Mouse (Mus musculus) lung, embryonic 14.5 days (tissue): ENCODE measurements around the gene Tmem95. TPM values are rescaled to one million over a fixed set of nuclear protein-coding genes. Genes with fewer than 3 reads are reported as not detected.

ENCODE experiments used
- ATAC-seq: fragments of 200-750 bp; cut with Nextera tagmentation; 2 replicates; pipeline ENCODE4 v1.8.0; 2017; ENCODE audit warnings: mild to moderate bottlenecking, moderate TSS enrichment, moderate library complexity; ENCODE audit not compliant: insufficient read depth
- DNase-seq: peaks from one replicate; pipeline ENCODE4 v3.0.0-alpha.2; 2015
- H3K27ac ChIP-seq: fragments of 300-500 bp; sonication (generic); 2 replicates; pipeline ENCODE4 v1.5.1; 2014; ENCODE audit warnings: low read depth, mild to moderate bottlenecking, moderate library complexity
- H3K27me3 ChIP-seq: fragments of 300-500 bp; sonication (generic); 2 replicates; pipeline ENCODE4 v1.6.1; 2014; ENCODE audit warnings: low read length, control low read depth; ENCODE audit not compliant: insufficient read depth
- H3K36me3 ChIP-seq: fragments of 300-500 bp; sonication (generic); 2 replicates; pipeline ENCODE4 v1.6.1; 2014; ENCODE audit warnings: control low read depth; ENCODE audit not compliant: insufficient read depth
- H3K4me1 ChIP-seq: fragments of 300-500 bp; sonication (generic); 2 replicates; pipeline ENCODE4 v1.6.1; 2014; ENCODE audit warnings: antibody characterized with exemption, control low read depth; ENCODE audit not compliant: insufficient read depth
- H3K4me2 ChIP-seq: fragments of 300-500 bp; sonication (generic); 2 replicates; pipeline ENCODE4 v1.6.1; 2014; ENCODE audit warnings: mild to moderate bottlenecking
- H3K4me3 ChIP-seq: fragments of 300-500 bp; sonication (generic); 2 replicates; pipeline ENCODE4 v1.5.1; 2014; ENCODE audit warnings: low read depth, low read length
- H3K9ac ChIP-seq: fragments of 300-500 bp; sonication (generic); 2 replicates; pipeline ENCODE4 v1.6.1; 2014
- H3K9me3 ChIP-seq: fragments of 300-500 bp; sonication (generic); 2 replicates; pipeline ENCODE4 v1.6.1; 2016; ENCODE audit warnings: low read depth, low read length, control low read depth
- CTCF ChIP-seq: IDR thresholded peaks from 2 replicates; pipeline ENCODE4 v1.5.1; 2016; ENCODE audit warnings: antibody characterized with exemption, low read depth
- WGBS: fragments of 180-500 bp; shearing (Covaris S2); extraction: QIAGEN DNeasy Blood & Tissue Kit; methylation state at CpG from one replicate; pipeline ENCODE4 v1.1.7; 2014; 5-methylcytosine and 5-hydroxymethylcytosine counted together
- polyA plus RNA-seq: library from polyadenylated mRNA; unstranded; fragments of >200 nt; fragmentation: Nextera tagmentation; extraction: Ambion mirVana; gene quantifications from 2 replicates; pipeline ENCODE4 v1.2.1, GENCODE M21; 2014

Gene Tmem95
- polyA plus RNA-seq: not detected in 2 replicates

- H3K27ac ChIP-seq: peak within 1 kb of the TSS; percentile 70; the same call in 1 of the 2 replicates
- peaks cover 25% of the 10 kb centered on the region for H3K4me1 ChIP-seq
- WGBS: 83% methylated on average over 11 of the region's 11 CpGs
- no peak for TF ChIP-seq CTCF
- H3K4me3 ChIP-seq: peak within 1 kb of the TSS; percentile 51; the same call in 1 of the 2 replicates
- H3K27me3 ChIP-seq: no peaks in the 10 kb centered on the region
- H3K9ac ChIP-seq: peak within 1 kb of the TSS; percentile 38
- peak within 1 kb of the TSS; percentile 84 for H3K4me2 ChIP-seq
- H3K9me3 ChIP-seq: no peaks in the 10 kb centered on the region
- no peak for ATAC-seq
- H3K36me3 ChIP-seq: no peaks in the 10 kb centered on the region
- DNase-seq: no peak
Measured at GRCm38 (mm10) chr11:69877878-69878277, at the start of gene Tmem95. Gene Tmem95 (minus strand): TSS chr11:69878018.

- Histone ChIP-seq H3K9ac (no peak overlapping the region), H3K4me3 (no peak overlapping the region), H3K9me3 (no peaks in the 10 kb centered on the region), H3K27me3 (no peaks in the 10 kb centered on the region), H3K4me1 (no peaks in the 10 kb centered on the region), H3K27ac (no peak overlapping the region), H3K36me3 (no peaks in the 10 kb centered on the region), H3K4me2 (no peak overlapping the region)
- TF ChIP-seq CTCF: no peak
- ATAC-seq (no peak), DNase-seq (no peak)
- 92% methylated on average over 2 of the region's 2 CpGs for WGBS
Measured at GRCm38 (mm10) chr11:69927501-69927900, 49.7 kb upstream of the Tmem95 start.

GRCm38 (mm10) chr11:69922796-69923195 lies 45.0 kb upstream of the Tmem95 start:
- 55% methylated on average over 3 of the region's 3 CpGs for WGBS
- no peak for TF ChIP-seq CTCF
- Histone ChIP-seq H3K9me3 (no peaks in the 10 kb centered on the region), H3K36me3 (peaks cover 18% of the 10 kb centered on the region), H3K4me3 (peak overlapping the region; percentile 97; the same call in 1 of the 2 replicates), H3K9ac (peak overlapping the region; percentile 13), H3K4me2 (peak overlapping the region; percentile 67), H3K27ac (0 out of 2 replicates have a peak overlapping the region, but pooled peaks have one; percentile 21), H3K27me3 (no peaks in the 10 kb centered on the region), H3K4me1 (peaks cover 4% of the 10 kb centered on the region; the same call in 1 of the 2 replicates)
- ATAC-seq: no peak
- DNase-seq: no peak

GRCm38 (mm10) chr11:69922012-69922756 lies 44.4 kb upstream of the Tmem95 start:
- ATAC-seq (no peak), DNase-seq (no peak)
- Histone ChIP-seq H3K27me3 (no peaks in the 10 kb centered on the region), H3K4me1 (peaks cover 4% of the 10 kb centered on the region; the same call in 1 of the 2 replicates), H3K9me3 (no peaks in the 10 kb centered on the region), H3K4me2 (peak overlapping the region; percentile 67), H3K36me3 (peaks cover 24% of the 10 kb centered on the region), H3K9ac (peak overlapping the region; percentile 59), H3K4me3 (peak overlapping the region; percentile 97), H3K27ac (peak overlapping the region; percentile 97)
- WGBS: 1% methylated on average over 12 of the region's 12 CpGs
- TF ChIP-seq CTCF: no peak; the same call in 1 of the 2 replicates

- H3K27ac ChIP-seq: peak within 1 kb of the TSS; percentile 97
Measured at GRCm38 (mm10) chr11:69921114-69922011, 43.5 kb upstream of the Tmem95 start, which contains the start of gene Eif5a. Gene Eif5a (minus strand): TSS chr11:69921958.

GRCm38 (mm10) chr11:69920266-69921031 lies 42.6 kb upstream of the Tmem95 start:
- TF ChIP-seq CTCF: no peak
- Histone ChIP-seq H3K27ac (peak overlapping the region; percentile 97), H3K9me3 (no peaks in the 10 kb centered on the region), H3K4me3 (peak overlapping the region; percentile 97), H3K27me3 (no peaks in the 10 kb centered on the region), H3K36me3 (peaks cover 41% of the 10 kb centered on the region), H3K4me1 (peaks cover 7% of the 10 kb centered on the region; the same call in 1 of the 2 replicates), H3K4me2 (peak overlapping the region; percentile 67), H3K9ac (peak overlapping the region; percentile 98)
- under 1% methylated on average over 48 of the region's 65 CpGs for WGBS
- ATAC-seq (peak; percentile 21), DNase-seq (peak; percentile 39)

More at GRCm38 (mm10) chr11:69921114-69922011, 43.5 kb upstream of the Tmem95 start, which contains the start of gene Eif5a:
- ATAC-seq (peak; percentile 95), DNase-seq (peak; percentile 100)
- no peaks in the 10 kb centered on the region for H3K27me3 ChIP-seq
- H3K4me3 ChIP-seq: peak within 1 kb of the TSS; percentile 97
- H3K4me1 ChIP-seq: peaks cover 4% of the 10 kb centered on the region; the same call in 1 of the 2 replicates
- peak within 1 kb of the TSS; percentile 67 for H3K4me2 ChIP-seq
- no peaks in the 10 kb centered on the region for H3K9me3 ChIP-seq
- peak; percentile 76 for TF ChIP-seq CTCF
- H3K9ac ChIP-seq: peak within 1 kb of the TSS; percentile 98
- H3K36me3 ChIP-seq: peaks cover 32% of the 10 kb centered on the region
- under 1% methylated on average over 78 of the region's 78 CpGs for WGBS
